Mouse (Mus musculus) splenic B cell, adult 2 months (primary cell): ENCODE measurements around the gene Tfdp2.

Experiments used
- DNase-seq: peaks from one replicate; pipeline ENCODE4 v3.0.0-alpha.2; 2011; ENCODE audit warnings: low read depth, low spot score
- H3K27me3 ChIP-seq: 2 replicates; pipeline ENCODE4 v1.6.1; 2012; ENCODE audit warnings: mild to moderate bottlenecking, low read length, moderate library complexity, mixed read lengths; ENCODE audit not compliant: control insufficient read depth, poor library complexity, insufficient read depth, severe bottlenecking
- H3K36me3 ChIP-seq: 2 replicates; pipeline ENCODE4 v1.6.1; 2012; ENCODE audit warnings: mild to moderate bottlenecking, low read length, moderate library complexity, mixed read lengths; ENCODE audit not compliant: control insufficient read depth, poor library complexity, insufficient read depth, severe bottlenecking

The Tfdp2 gene

DNA sequence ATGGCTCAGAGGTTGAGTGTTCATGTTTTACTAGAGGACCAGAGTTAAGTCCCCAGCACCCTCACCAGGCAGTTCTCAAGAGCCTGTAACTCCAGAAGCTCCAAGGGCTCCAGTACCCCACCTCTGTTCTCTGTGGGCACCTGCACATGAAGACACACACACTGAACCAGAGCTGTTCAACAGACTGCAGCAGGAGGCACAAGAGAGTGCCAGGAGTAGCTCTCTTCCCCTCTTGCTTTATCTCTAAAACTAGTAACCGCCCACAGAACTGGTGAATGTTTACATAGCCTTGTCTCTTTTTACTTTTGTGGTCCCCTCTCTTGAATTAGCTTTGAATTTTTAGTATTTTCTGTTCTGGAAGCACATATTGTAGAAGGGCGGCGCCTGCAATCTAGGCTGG is 11.4 kb downstream of the Tfdp2 start:
- Histone ChIP-seq H3K27me3 (no peaks in the 10 kb centered on the region), H3K36me3 (0 out of 2 replicates have a peak, but pooled peaks cover 1% of the 10 kb centered on the region)
- DNase-seq = no peak

DNA sequence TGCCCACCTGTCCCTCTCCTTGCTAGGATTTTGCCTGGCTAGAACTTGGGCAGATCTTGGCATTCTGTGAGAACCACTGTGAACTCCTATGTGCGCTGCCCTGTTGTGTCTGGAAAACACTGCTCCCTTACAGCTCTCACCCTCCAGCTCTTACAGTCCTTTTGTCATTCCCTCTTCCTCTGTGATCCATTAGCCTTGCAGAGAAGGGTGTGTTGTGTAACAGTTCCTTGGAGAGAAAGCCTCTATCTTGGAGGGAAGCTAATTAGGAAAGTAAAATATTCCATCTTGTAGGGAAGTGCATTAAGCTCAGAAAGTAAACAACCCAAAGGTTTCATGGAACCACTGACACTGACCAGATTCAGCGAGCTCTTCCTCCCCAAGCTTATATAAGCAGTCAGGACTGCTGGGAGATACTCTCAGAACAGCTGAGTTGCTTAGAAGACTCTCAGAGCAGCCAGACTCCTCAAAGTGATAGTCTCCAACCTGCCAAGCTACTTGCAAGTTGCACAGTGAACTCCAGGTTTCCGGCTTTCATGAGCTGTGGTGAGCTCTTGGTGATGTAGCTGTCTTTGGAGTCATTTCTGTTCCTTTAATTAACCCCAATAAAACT is 17.1 kb downstream of the Tfdp2 start:
- Histone ChIP-seq H3K27me3 (no peaks in the 10 kb centered on the region), H3K36me3 (no peaks in the 10 kb centered on the region)
- no peak for DNase-seq

DNA sequence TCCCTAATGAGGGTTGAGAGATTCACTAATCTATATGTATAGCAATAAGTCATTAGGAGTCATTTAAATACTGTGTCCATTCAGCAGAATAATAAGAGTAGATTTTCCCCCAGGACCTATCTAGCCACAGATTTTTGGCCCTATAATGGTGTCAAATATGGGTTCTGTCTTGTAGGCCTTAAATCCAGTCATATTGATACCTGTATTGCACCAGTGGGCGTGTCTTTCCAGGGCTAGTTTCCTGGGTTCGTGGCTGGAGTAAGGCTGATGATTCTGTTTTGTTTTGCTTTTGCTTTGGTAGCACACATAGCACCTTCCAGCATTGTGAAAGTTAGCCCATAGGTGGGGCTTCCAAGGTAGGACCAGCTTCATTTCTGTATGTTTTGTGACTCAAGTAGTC is 18.1 kb downstream of the Tfdp2 start:
- no peak for DNase-seq
- no peaks in the 10 kb centered on the region for H3K27me3 ChIP-seq

DNA sequence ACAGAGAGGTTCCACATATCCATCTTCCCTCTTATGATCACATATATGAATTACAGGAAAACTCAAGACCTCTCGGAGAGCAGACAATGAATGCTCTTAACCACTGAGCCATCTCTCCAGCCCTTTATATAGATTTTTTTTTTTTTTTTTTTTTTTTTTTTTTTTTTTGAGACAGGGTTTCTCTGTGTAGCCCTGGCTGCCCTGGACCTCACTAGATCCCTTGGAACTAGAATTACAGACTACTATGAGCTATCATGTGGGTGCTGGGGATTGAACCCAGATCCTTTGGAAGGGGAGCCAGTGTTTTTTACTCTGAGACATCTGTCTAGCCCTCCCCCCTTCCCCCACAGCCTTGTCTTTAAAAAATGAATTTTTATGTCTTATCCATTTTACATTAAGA is 21.2 kb downstream of the Tfdp2 start:
- Histone ChIP-seq H3K27me3 (no peaks in the 10 kb centered on the region), H3K36me3 (no peaks in the 10 kb centered on the region)
- DNase-seq = no peak

More for the DNA sequence above, 18.1 kb downstream of the Tfdp2 start:
- H3K36me3 ChIP-seq = no peaks in the 10 kb centered on the region

DNA sequence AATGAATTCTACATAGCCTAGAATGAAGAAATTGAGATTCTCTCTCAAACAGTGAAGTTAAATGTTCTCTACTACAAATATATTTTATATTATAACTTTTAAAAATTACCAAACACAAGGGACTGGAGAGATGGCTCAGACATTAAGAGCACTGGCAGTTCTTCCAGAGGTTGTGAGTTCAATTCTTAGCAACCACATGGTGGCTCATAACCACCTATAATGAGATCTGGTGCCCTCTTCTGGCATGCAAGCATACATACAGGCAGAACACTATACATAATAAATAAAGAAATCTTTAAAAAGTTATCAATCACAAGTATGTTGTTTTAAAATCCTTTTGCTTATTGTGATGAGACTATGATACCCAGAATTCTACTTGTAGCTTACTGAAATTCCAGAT is 21.7 kb downstream of the Tfdp2 start:
- Histone ChIP-seq H3K36me3 (no peaks in the 10 kb centered on the region), H3K27me3 (no peaks in the 10 kb centered on the region)
- peak; percentile 37 for DNase-seq

DNA sequence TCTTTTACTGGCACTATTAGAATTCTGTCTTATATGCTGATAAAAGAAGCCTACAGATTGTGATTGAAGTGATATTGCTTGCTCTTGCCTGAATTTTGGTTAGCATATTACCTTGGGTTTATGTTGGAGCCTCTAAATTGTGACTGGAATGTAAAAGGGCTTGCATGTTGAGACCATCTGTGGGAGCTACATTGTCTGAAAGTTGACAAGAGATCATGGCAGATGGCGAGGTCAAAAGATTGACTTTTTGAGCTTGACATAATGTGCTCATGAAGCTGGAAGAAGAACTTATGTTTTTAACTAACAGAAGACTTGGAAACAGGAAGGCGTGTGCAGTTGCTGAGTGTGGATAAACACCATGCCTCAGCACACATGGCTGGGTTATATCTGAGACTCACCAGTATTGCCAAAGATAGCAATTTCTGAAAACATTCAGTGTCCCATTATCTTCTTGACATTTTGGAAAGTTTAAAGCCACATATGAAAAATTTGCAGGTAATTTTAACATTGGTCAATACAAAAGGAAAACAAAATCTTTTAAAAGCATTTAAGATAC is 23.1 kb downstream of the Tfdp2 start:
- Histone ChIP-seq H3K36me3 (no peaks in the 10 kb centered on the region), H3K27me3 (no peaks in the 10 kb centered on the region)
- peak; percentile 26 for DNase-seq

DNA sequence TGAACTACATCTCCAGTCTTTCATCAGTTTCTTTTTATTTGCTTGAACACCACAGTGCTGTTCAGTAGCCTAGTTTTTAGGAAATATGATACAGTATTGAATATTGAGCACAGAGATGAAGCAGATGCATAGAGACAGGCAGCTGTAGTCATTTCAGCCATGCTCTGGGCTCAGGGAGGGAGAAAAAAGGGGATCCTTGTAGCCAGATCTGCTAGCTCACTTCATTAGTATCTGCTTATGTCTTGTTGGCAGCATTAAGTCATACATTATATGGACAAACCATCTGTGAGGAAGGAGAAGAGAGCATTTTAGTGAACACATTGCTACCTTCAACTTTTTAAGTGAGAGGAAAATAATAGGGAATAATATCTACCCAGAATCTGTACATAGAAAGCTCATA is 24.3 kb downstream of the Tfdp2 start:
- no peaks in the 10 kb centered on the region for H3K27me3 ChIP-seq
- H3K36me3 ChIP-seq = no peaks in the 10 kb centered on the region
- peak; percentile 6 for DNase-seq

DNA sequence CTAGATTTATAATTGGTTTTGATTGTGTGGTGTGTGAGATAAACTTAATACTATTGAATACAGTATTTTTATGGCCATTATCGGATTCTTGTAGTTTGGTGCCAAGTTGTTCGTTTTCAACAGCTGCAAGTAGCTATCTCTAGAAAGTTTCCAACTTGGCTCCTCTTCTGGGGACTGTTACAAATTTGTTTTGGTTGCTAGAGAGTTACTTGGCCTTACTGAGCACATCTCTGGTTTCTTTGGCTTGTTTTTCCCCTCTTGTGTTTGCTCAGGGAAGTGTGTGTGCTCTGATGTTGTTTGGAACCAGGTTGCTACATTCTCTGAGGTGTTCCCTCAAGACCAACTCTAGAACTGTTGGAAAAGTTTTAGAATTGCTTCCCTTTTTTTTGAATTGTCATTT is 27.2 kb downstream of the Tfdp2 start:
- Histone ChIP-seq H3K27me3 (no peaks in the 10 kb centered on the region), H3K36me3 (no peaks in the 10 kb centered on the region)
- no peak for DNase-seq

DNA sequence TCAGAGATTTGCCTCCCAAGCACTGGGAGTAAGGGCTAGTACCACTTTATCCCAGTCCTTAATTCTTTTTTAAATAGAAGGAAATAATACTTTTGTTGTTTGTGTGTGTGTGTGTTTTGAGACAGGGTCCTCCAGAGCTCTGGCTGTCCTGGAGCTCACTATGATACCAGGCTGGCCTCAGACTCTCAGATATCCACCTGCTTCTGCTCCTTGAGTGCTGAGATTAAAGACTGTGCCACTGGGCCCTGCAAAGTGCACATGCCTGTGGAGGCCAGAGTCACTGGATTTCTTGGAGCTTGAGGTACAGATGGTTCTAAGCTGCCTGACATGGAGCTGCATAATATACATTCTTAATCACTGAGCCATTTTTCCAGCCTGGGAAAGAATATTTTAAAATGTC is 32.2 kb downstream of the Tfdp2 start:
- DNase-seq = no peak
- Histone ChIP-seq H3K27me3 (no peaks in the 10 kb centered on the region), H3K36me3 (no peaks in the 10 kb centered on the region)

DNA sequence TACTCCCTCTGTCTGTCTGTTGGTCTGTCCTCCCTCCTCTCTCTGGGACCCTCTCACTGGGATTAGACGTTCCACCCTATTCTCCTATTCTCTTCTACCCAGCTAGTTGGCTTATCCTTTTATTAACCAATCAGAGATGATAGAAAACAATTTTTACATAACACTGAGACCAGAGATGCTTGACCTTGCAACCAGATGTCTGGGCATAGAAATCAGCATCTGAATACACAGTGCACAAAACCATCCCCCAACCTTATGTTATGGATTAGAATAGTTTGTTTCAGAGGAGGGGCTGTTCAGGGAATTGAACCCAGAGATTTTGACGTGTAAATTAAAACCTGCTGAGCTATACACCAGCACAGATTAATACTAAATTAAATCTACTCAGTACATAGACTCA is 34.2 kb downstream of the Tfdp2 start:
- H3K36me3 ChIP-seq = no peaks in the 10 kb centered on the region; the same call in 1 of the 2 replicates
- no peak for DNase-seq
- no peaks in the 10 kb centered on the region for H3K27me3 ChIP-seq

DNA sequence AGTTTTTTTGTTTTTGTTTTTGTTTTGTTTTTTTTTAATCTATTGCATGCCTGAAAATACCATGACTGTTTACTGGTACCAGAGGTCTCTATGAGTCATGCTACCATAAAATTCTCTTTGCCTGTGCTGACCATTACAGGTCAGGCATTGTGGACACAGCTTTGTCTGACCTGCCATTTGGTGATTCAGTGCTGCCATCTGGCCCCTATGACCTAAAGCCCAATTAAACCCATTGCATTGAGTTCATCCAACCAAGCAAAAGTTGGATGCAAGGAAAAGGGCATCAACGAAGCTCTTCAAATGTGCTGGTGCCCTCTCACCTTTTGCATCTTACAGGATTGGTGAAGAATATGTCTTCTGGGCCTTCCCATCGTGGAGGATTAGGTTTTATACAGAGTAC is 39.4 kb downstream of the Tfdp2 start:
- Histone ChIP-seq H3K27me3 (no peaks in the 10 kb centered on the region), H3K36me3 (no peaks in the 10 kb centered on the region; the same call in 1 of the 2 replicates)
- DNase-seq = no peak

DNA sequence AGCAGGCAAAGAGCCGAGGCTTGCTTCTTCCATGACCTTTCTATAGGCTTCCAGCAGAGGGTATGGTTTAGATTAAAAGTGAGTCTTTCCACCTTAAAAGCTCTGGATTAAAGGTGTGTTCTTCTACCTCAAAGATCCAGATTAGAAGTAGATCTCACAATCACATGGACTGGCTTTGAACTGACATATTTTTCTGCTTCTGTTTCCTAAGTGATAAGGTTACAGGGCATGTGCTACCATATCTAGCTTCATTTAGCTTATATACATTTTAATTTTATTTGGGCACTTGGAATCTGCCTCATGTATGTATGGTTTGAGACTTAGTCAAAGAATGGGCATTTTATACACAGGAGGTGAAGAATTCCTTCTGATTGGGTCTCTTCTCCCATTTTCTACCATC is 41.3 kb downstream of the Tfdp2 start:
- Histone ChIP-seq H3K27me3 (no peaks in the 10 kb centered on the region), H3K36me3 (no peaks in the 10 kb centered on the region; the same call in none of the 2 replicates)
- no peak for DNase-seq

DNA sequence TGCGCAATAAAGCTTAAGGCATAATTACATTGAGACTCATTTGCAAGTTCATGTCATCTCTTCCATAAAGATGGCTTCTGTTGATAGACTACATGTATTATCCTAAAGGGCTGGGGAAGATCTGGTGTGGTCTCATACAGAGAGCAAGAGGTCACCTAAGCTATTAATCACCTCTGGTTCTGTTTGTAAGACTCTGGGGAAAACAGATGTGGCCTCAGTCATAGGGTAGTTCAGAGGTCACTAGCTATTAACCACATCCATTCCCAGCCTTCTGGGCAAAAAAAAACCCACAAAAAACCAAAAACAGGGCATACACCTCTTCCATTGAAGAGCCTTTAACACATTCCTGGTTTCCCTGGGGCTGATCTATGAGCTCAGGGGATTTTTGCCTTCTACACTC is 42.2 kb downstream of the Tfdp2 start:
- Histone ChIP-seq H3K36me3 (no peaks in the 10 kb centered on the region; the same call in none of the 2 replicates), H3K27me3 (no peaks in the 10 kb centered on the region)
- DNase-seq = no peak

DNA sequence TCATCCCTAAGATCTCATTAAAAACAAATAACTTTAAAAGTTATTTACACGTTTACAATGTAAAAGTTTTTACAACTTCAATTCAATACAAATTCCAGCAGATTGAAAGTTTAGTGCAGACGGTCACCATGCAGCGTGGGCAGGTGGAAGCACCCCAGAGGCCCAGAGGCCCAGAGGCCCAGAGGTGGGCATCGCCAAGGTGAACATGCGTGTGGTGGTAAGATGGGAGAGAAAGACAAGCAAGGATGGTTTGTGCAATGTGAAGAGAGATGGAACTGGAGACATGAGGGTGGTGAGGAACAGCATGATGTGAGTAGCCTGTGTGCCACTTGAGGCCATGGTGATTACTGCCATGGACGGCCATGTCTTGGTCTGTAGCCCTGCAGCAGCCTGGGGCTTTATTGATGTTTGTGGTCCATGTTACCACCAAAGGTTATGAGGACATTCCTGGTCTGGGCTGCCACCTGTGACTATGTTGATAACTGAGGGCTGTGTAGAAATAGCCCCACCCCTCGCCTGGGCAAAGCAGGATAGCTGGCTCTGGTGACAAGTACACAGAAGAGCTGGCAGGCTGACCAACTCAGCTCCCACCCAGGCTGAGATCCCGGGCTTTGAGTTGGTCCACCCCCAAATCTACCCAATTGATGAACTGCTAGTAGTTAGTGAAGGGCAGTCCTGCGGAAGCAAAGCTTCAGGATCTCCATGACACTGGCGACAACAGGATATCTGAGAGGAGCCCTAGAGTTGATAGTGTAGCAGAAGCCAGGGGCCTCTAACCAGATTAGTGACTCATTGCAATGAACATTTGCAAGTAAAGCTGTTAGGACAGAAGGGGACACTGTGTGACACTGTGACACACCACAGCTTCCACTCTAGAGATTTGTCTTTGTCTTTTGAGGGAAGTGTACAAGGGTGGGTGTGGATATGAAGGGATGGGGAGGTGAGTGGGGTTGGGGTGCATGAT is 45.3 kb downstream of the Tfdp2 start:
- no peak for DNase-seq
- no peaks in the 10 kb centered on the region for H3K27me3 ChIP-seq
- H3K36me3 ChIP-seq = no peaks in the 10 kb centered on the region; the same call in 1 of the 2 replicates

DNA sequence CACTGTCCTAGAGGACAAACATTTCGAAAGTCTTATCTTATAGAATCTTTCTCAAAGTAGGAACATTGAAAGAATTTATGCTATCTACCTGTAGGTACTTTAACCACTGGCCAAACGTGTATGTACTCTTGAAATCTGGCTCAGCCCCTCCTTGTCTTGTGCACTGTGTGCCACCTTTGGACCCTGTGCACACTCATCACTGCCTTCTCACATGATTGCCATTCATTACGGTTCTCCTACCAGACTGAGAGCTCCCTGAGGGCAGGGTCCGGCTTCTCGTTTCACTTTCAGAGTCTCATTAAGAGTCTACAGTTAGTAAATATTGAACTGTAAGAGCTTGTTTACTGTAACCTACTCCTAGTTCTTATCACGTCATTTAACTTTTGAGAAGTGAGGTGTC is 47.8 kb downstream of the Tfdp2 start:
- H3K27me3 ChIP-seq = no peaks in the 10 kb centered on the region
- H3K36me3 ChIP-seq = no peaks in the 10 kb centered on the region; the same call in 1 of the 2 replicates
- DNase-seq = no peak
